Mouse (Mus musculus) intestine, embryonic 14.5 days (tissue): ENCODE data around the gene Gm17651. TPM values are rescaled to one million over a fixed set of nuclear protein-coding genes. Genes with fewer than 3 reads are reported as not detected.
A peak's percentile ranks its signal among the peaks of the same experiment; 100 is the strongest.

ENCODE experiments used
- ATAC-seq: fragments of 200-750 bp; cut with Nextera tagmentation; replicated peaks from 2 replicates; pipeline ENCODE4 v1.8.0; 2017; ENCODE audit warnings: low read depth, moderate number of reproducible peaks, moderate TSS enrichment, moderate library complexity; ENCODE audit not compliant: low FRiP score, low TSS enrichment
- DNase-seq: peaks from one replicate; pipeline ENCODE4 v3.0.0-alpha.2; 2018; ENCODE audit warnings: low spot score
- H3K27ac ChIP-seq: fragments of 300-500 bp; sonication (generic); 2 replicates; pipeline ENCODE4 v1.5.1; 2014; ENCODE audit warnings: low read depth, mild to moderate bottlenecking, control low read depth
- H3K27me3 ChIP-seq: fragments of 300-500 bp; sonication (generic); replicated peaks from 2 replicates; pipeline ENCODE4 v1.6.1; 2014; ENCODE audit warnings: low read length, control low read depth; ENCODE audit not compliant: control insufficient read depth, insufficient read depth
- H3K36me3 ChIP-seq: fragments of 300-500 bp; sonication (generic); 2 replicates; pipeline ENCODE4 v1.6.1; 2014; ENCODE audit warnings: low read length, control low read depth; ENCODE audit not compliant: control insufficient read depth, insufficient read depth
- H3K4me1 ChIP-seq: fragments of 300-500 bp; sonication (generic); replicated peaks from 2 replicates; pipeline ENCODE4 v1.6.1; 2014; ENCODE audit warnings: low read length, control low read depth, mixed read lengths; ENCODE audit not compliant: control insufficient read depth, insufficient read depth
- H3K4me2 ChIP-seq: fragments of 300-500 bp; sonication (generic); 2 replicates; pipeline ENCODE4 v1.6.1; 2014; ENCODE audit warnings: low read length
- H3K4me3 ChIP-seq: fragments of 300-500 bp; sonication (generic); 2 replicates; pipeline ENCODE4 v1.5.1; 2014; ENCODE audit warnings: low read depth, low read length, control low read depth, mixed read lengths
- H3K9ac ChIP-seq: fragments of 300-500 bp; sonication (generic); 2 replicates; pipeline ENCODE4 v1.6.1; 2014; ENCODE audit warnings: mild to moderate bottlenecking, low read length
- H3K9me3 ChIP-seq: fragments of 300-500 bp; sonication (generic); 2 replicates; pipeline ENCODE4 v1.6.1; 2016; ENCODE audit warnings: low read length, control low read depth; ENCODE audit not compliant: control insufficient read depth
- WGBS: fragments of 180-500 bp; shearing (Covaris S2); extraction: QIAGEN DNeasy Blood & Tissue Kit; methylation state at CpG from one replicate; pipeline ENCODE4 v1.1.7; 2014; 5-methylcytosine and 5-hydroxymethylcytosine counted together
- polyA plus RNA-seq: library from polyadenylated mRNA; unstranded; fragments of >200 nt; fragmentation: Nextera tagmentation; extraction: Ambion mirVana; gene quantifications from 2 replicates; pipeline ENCODE4 v1.2.1, GENCODE M21; 2014

Gene Gm17651
- polyA plus RNA-seq, 1 experiment from 2014 or later: not detected

DNA sequence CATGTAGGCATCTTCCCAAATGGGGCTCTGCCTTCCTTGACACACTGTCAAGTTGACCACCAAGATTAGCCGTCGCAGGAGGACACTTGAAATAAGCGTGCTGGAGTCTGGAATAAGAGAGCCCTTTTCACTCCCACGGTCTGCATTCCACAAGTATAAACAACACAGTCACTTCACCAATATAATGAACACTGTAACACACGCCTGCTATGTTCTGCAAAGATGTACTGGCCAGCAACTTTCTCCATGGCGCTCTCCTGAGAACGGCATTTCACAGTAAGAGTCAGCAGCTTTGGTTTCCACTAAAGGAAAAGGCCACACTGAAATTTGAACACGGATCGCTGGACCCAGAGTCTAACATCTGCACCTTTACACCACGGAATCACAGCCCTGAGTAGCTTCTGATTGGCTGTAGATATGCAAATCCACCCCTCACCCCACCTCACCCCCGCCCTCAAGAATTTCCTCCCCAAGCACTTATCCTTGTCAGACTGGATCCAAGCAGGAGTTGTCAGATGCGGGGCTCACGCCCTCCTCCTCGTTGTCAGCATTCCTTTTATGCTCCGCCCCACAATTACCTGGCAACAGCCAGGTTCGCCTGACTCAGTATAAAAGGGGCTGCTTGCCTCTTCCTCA, 9.2 kb upstream of the Gm17651 start:
- Histone ChIP-seq H3K9ac (no peak overlapping the region), H3K4me2 (peak overlapping the region; percentile 30), H3K36me3 (no peaks in the 10 kb centered on the region), H3K4me1 (peaks cover 16% of the 10 kb centered on the region), H3K4me3 (no peak overlapping the region), H3K27me3 (0 out of 2 replicates have a peak, but pooled peaks cover 3% of the 10 kb centered on the region), H3K9me3 (no peaks in the 10 kb centered on the region), H3K27ac (no peak overlapping the region)
- DNase-seq (peak; percentile 62), ATAC-seq (peak; percentile 57)
- WGBS: 4% methylated on average over 16 of the region's 16 CpGs

DNA sequence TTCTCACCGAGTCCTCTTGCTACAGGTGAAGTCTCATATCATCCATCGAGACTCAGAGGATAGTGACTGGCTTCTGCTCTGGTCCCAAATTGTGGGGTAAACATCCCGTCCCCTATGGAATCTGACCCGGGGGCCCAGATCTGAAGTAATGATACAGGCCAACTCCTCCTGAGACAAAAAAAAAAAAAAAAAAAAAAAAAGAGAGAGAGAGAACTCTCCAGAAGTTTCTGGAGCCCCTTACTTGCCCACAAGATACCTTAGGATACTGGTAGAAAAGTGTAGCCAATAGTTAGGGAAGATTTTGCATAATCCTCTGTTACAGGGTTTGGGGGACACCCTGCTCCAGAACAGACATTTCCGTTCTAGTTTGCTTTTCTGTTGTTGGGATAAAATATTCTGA, 8.1 kb upstream of the Gm17651 start:
- Histone ChIP-seq H3K9me3 (no peaks in the 10 kb centered on the region), H3K4me1 (peaks cover 16% of the 10 kb centered on the region), H3K4me2 (peak overlapping the region; percentile 82), H3K9ac (no peak overlapping the region), H3K36me3 (no peaks in the 10 kb centered on the region), H3K4me3 (no peak overlapping the region), H3K27ac (no peak overlapping the region), H3K27me3 (0 out of 2 replicates have a peak, but pooled peaks cover 3% of the 10 kb centered on the region)
- ATAC-seq: no peak
- DNase-seq: no peak
- 23% methylated on average over 5 of the region's 5 CpGs for WGBS

DNA sequence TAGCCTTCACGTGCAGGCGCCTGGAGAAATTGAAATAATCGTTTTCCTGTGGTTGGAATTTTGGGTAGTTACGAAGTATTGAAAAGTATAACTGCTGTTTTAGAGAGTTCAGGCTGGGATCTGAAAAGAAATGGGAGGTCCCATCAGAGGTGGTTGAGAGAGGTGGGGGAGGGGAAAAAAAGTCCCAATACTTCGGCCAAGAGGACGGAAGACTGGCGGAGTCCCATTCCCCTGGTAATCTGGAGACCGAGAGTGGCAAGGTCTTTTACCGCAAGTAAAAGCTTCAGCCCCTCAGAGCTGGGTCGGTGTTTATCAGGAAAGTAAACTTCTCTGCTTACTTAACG, 7.6 kb upstream of the Gm17651 start:
- WGBS: under 1% methylated on average over 11 of the region's 11 CpGs
- Histone ChIP-seq H3K9me3 (no peaks in the 10 kb centered on the region), H3K27ac (no peak overlapping the region), H3K36me3 (no peaks in the 10 kb centered on the region), H3K27me3 (0 out of 2 replicates have a peak, but pooled peaks cover 3% of the 10 kb centered on the region), H3K4me3 (peak overlapping the region; percentile 36), H3K4me2 (peak overlapping the region; percentile 82), H3K4me1 (peaks cover 16% of the 10 kb centered on the region), H3K9ac (no peak overlapping the region)
- DNase-seq: no peak
- ATAC-seq: no peak

DNA sequence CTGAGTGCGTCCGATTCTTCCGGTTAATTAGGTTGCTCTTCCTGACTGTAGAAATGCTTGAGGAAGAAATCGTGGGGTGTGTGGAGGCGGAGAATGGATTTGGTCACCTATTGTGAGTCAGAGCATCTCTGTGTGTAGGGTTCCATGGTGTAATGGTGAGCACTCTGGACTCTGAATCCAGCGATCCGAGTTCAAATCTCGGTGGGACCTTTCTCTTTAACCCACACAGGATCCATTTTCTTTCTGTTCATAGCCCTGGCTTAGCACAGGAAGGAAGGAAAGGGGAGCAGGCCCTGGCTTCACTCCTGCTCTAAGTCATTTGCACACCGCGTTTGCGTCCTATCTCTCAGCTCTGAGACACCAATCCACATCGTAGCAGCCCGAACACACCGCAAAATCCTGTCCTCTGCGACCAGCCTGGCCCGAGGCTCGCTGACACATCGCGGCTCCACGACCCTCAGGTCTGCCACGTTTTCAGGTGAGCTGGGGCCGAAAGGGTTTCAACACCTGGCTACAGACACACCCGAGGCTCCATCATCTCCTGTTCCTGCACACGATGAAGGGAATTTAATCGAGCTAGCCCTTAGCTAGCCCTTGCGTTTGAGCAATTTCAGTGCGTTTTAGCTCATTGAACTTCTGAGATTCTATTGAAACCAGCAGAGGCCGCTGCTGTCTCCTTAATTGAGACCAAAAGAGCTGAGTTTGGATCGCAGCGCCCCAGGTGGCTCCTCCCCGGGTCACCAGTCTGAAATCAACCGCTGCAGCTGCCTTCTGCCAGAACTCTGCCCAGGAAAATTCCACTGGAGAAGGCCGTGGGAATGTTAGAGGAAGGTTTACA, 7.0 kb upstream of the Gm17651 start:
- 0 out of 2 replicates have a peak, but pooled peaks cover 3% of the 10 kb centered on the region for H3K27me3 ChIP-seq
- no peak overlapping the region for H3K27ac ChIP-seq
- H3K4me1 ChIP-seq: peaks cover 16% of the 10 kb centered on the region
- ATAC-seq (0 out of 2 replicates have a peak, but pooled peaks have one; percentile 52), DNase-seq (peak; percentile 83)
- peak overlapping the region; percentile 82 for H3K4me2 ChIP-seq
- no peaks in the 10 kb centered on the region for H3K9me3 ChIP-seq
- peak overlapping the region; percentile 25; the same call in 1 of the 2 replicates for H3K9ac ChIP-seq
- peak overlapping the region; percentile 36 for H3K4me3 ChIP-seq
- no peaks in the 10 kb centered on the region for H3K36me3 ChIP-seq
- 3% methylated on average over 33 of the region's 33 CpGs for WGBS

DNA sequence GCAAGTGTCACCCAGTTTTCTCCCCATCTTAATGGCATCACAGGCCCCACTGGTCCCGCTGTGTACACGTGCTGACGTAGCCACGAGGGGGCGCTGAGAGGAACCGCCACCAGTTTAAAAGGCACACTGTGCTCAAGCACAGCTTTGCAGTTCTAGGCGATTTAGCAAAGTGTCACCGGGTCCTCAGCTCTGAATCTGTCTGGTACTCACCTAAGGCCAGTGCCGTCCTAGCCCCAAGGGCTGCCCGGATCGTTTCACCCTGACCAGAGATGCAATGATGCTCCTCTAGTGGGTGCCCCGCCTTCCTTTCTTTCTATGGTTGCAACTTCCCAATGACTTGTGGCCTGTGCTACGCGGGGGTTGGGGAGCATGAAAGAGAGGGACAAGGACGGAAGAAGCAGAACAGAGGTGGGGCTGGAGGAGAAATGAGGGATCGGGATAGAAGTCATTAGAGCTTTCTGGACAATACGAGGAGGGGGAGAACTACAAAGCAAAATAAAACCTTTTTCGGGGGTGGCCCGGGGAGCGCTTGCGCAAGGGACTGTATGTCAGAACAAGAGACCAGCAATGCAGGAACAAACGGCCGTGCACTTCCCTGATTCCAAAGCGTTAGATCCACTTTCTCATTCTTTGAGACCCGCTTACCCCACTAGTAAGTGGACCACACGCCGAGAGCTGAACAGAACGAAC, 6.3 kb upstream of the Gm17651 start:
- H3K4me3 ChIP-seq: peak overlapping the region; percentile 36
- H3K27me3 ChIP-seq: 0 out of 2 replicates have a peak, but pooled peaks cover 3% of the 10 kb centered on the region
- H3K27ac ChIP-seq: no peak overlapping the region
- peaks cover 16% of the 10 kb centered on the region for H3K4me1 ChIP-seq
- H3K9ac ChIP-seq: peak overlapping the region; percentile 25; the same call in 1 of the 2 replicates
- DNase-seq (peak; percentile 84), ATAC-seq (peak; percentile 55)
- H3K9me3 ChIP-seq: no peaks in the 10 kb centered on the region
- WGBS: 4% methylated on average over 28 of the region's 28 CpGs
- H3K4me2 ChIP-seq: peak overlapping the region; percentile 82
- no peaks in the 10 kb centered on the region for H3K36me3 ChIP-seq

DNA sequence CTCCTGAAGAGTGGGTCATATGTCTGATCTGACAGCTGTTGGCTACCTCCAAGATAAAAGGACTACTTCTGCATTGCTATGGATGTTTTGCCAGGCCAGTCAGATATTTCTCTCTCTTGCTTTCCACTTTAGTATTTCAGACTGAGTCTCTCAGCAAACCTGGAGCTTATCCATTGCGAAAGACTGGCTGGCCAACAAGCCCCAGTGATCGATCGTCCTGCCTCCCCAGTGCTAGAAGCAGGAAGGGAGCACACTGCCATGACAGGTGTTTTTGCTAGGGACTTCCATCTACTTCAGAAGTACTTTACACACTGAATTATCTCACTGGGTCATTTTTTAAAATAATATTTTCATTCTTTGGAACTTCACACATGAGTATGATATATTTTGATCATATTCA, 3.9 kb upstream of the Gm17651 start:
- Histone ChIP-seq H3K4me2 (no peak overlapping the region), H3K27ac (no peak overlapping the region), H3K4me1 (peaks cover 8% of the 10 kb centered on the region; the same call in 1 of the 2 replicates), H3K27me3 (0 out of 2 replicates have a peak, but pooled peaks cover 3% of the 10 kb centered on the region), H3K9me3 (no peaks in the 10 kb centered on the region), H3K9ac (no peak overlapping the region), H3K4me3 (no peak overlapping the region), H3K36me3 (no peaks in the 10 kb centered on the region)
- DNase-seq: no peak
- WGBS: 94% methylated on average over 3 of the region's 3 CpGs
- no peak for ATAC-seq

DNA sequence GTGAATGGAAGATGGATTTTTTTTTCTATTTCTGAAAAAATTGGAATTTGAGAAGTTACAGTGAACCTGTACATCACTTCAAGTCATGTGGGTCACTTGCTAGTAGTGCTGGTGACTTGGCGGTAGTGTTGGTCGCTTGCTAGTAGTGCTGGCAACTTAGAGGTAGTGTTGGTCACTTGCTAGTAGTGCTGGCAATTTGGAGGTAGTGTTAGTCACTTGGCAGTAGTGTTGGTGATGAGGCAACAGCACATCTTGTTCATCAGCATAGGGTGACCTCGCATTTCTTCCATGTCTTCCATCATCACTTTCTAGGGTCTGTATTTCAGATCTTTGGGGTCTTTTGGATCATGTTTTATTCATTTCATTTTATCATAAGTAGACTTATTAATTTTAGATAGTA, 1.6 kb upstream of the Gm17651 start:
- no peak overlapping the region for H3K4me2 ChIP-seq
- no peaks in the 10 kb centered on the region for H3K9me3 ChIP-seq
- no peak overlapping the region for H3K9ac ChIP-seq
- WGBS: 94% methylated on average over 3 of the region's 3 CpGs
- H3K4me3 ChIP-seq: no peak overlapping the region
- peaks cover 3% of the 10 kb centered on the region; the same call in 1 of the 2 replicates for H3K36me3 ChIP-seq
- DNase-seq (no peak), ATAC-seq (no peak)
- H3K27me3 ChIP-seq: no peaks in the 10 kb centered on the region
- H3K27ac ChIP-seq: no peak overlapping the region
- peaks cover 3% of the 10 kb centered on the region; the same call in 1 of the 2 replicates for H3K4me1 ChIP-seq

DNA sequence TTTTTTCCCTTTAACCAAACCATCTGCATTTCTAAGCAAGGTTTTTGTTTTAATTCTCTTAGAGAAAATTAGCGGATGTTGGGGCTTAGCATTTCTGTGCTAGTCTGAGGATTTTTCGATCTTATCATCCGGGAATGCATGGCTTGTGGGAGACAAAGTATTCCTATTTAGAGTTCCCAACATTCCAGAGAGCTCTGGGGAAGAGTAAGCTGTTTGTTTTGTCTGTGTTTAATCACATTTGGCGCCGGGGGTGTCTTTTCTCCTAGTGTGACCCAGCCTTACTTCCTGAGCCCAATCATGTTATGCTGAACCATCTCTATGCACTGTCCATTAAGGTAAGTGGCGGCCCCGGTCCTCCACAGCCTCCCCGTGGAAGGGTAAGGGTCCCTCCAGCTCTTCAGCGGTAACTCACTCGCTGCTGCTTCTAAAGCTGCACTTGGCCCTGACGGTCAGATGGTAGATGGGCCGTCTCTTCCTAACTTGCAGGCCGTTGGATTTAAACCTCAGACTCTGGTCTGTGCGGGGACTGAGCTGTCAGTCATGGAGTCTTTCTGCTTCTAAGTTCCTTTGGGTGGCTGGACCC, 7.3 kb downstream of the Gm17651 start:
- peaks cover 75% of the 10 kb centered on the region for H3K36me3 ChIP-seq
- DNase-seq: no peak
- WGBS: 52% methylated on average over 14 of the region's 14 CpGs

More for the DNA sequence above, 7.3 kb downstream of the Gm17651 start:
- Histone ChIP-seq H3K4me3 (no peak overlapping the region), H3K27ac (no peak overlapping the region), H3K4me2 (no peak overlapping the region), H3K9me3 (no peaks in the 10 kb centered on the region), H3K27me3 (no peaks in the 10 kb centered on the region), H3K9ac (no peak overlapping the region), H3K4me1 (no peaks in the 10 kb centered on the region)
- no peak for ATAC-seq
